ENCODE assay signal across 9 mouse cellular contexts in genomic region chr19:26711268-26711667, GRCm38 (mm10).
A peak's percentile ranks its signal among the peaks of the same experiment; 100 is the strongest.
DNase-seq lines count a peak whose midpoint lies in the region; ATAC-seq lines count a peak whose summit lies in the region.
"Had no signal": no experiment of that assay in that cellular context is flagged by ENCODE, and none has a peak within 500 bp of the region (broad histone marks: within the 10 kb centered on the region; RNA-seq: fewer than 3 reads in every experiment).

No protein-coding gene starts in this region.

- peak; percentile 54; the same call in 1 of the 2 replicates for ATAC-seq in common myeloid progenitor, adult 5-6 weeks (replicated peaks; ENCODE audit: low read depth, poor library complexity, severe bottlenecking)
- ATAC-seq in megakaryocyte, adult 5-6 weeks (ENCODE audit: poor library complexity, severe bottlenecking), result no peak
- no peak for ATAC-seq in hindbrain, embryonic 12.5 days (ENCODE audit: low FRiP score)
- ATAC-seq: forebrain, embryonic 16.5 days had no signal

- DNase-seq in heart, postnatal 4 days, result peak; percentile 46
- no peak for DNase-seq in heart, embryonic 10.5 days (ENCODE audit: low spot score)
- peak; percentile 59 for DNase-seq in testis, postnatal 10 days (ENCODE audit: low spot score)
- DNase-seq in testis, postnatal 14 days (ENCODE audit: low spot score), result no peak
- no peak for DNase-seq in neural tube, embryonic 10.5 days (ENCODE audit: extremely low spot score, low spot score)

- no peak overlapping the region for H3K4me2 ChIP-seq in hindbrain, embryonic 12.5 days (replicated peaks)

- WGBS in heart, embryonic 10.5 days, result 23% methylated on average over 2 of the region's 2 CpGs
- WGBS in hindbrain, embryonic 12.5 days, result 14% methylated on average over 2 of the region's 2 CpGs

- no peaks in the 10 kb centered on the region for H3K36me3 ChIP-seq in heart, embryonic 10.5 days
- H3K36me3 ChIP-seq in hindbrain, embryonic 12.5 days, result no peaks in the 10 kb centered on the region

- no peak overlapping the region for H3K4me3 ChIP-seq in heart, embryonic 10.5 days
- no peak overlapping the region for H3K4me3 ChIP-seq in hindbrain, embryonic 12.5 days

- peaks cover 7% of the 10 kb centered on the region for H3K4me1 ChIP-seq in heart, embryonic 10.5 days
- H3K4me1 ChIP-seq in hindbrain, embryonic 12.5 days, result no peaks in the 10 kb centered on the region

- no peaks in the 10 kb centered on the region for H3K27me3 ChIP-seq in heart, embryonic 10.5 days (ENCODE audit: insufficient read depth, poor library complexity, severe bottlenecking)
- 0 out of 2 replicates have a peak, but pooled peaks cover 3% of the 10 kb centered on the region for H3K27me3 ChIP-seq in hindbrain, embryonic 12.5 days

- no peak overlapping the region for H3K9ac ChIP-seq in hindbrain, embryonic 12.5 days

- no peak overlapping the region for H3K27ac ChIP-seq in heart, embryonic 10.5 days
- no peak overlapping the region for H3K27ac ChIP-seq in hindbrain, embryonic 12.5 days

- no peaks in the 10 kb centered on the region for H3K9me3 ChIP-seq in heart, embryonic 10.5 days
- no peaks in the 10 kb centered on the region for H3K9me3 ChIP-seq in hindbrain, embryonic 12.5 days (replicated peaks)

Comparison
In these comparisons a context has a peak if more than half of its experiments do, and no peak if none do; other contexts are left out.
1. DNase-seq: peak in heart, postnatal 4 days (single experiment) and testis, postnatal 10 days (single experiment); none in heart, embryonic 10.5 days (single experiment), testis, postnatal 14 days (single experiment) and neural tube, embryonic 10.5 days (single experiment).